Mouse (Mus musculus): Measurements from ENCODE around the gene St3gal6. TPM values are rescaled to one million over a fixed set of nuclear protein-coding genes. Genes with fewer than 3 reads are reported as not detected.

The St3gal6 gene
- polyA plus RNA-seq, 1 experiment from 2014 or later: 6.8 TPM

GRCm38 (mm10) chr16:58497886-58498713 is 25.9 kb downstream of the St3gal6 start:
- no peak overlapping the region for H3K4me3 ChIP-seq

DNA sequence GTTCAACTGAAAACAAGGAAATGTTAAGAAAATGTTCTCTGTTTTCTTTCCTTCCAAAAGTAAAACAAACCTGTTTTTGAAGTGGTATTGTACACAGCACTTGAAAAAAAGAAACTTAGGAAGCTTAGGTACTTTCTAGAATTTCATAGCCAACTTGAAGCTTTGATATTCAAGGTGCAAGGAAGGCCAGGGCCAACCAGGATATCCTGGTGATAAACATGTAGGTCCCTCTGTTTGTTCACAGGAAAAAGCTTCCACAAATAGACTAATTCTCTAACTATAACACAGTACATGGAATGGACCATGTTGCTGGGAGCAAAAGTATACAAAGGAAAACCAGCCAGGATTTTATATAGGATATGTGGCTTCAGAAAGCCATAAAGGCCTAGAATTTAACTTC is 27.3 kb downstream of the St3gal6 start:
- Histone ChIP-seq H3K9me3 (no peaks in the 10 kb centered on the region), H3K4me2 (replicated peaks) (no peak overlapping the region)

More at GRCm38 (mm10) chr16:58497886-58498713, 25.9 kb downstream of the St3gal6 start:
- Histone ChIP-seq H3K4me1 (no peaks in the 10 kb centered on the region), H3K27me3 (no peaks in the 10 kb centered on the region), H3K9ac (replicated peaks) (no peak overlapping the region), H3K27ac (replicated peaks) (no peak overlapping the region), H3K36me3 (no peaks in the 10 kb centered on the region), H3K4me2 (replicated peaks) (no peak overlapping the region), H3K9me3 (no peaks in the 10 kb centered on the region)
- 81% methylated on average over 9 of the region's 9 CpGs for WGBS
- ATAC-seq (replicated peaks): no peak

GRCm38 (mm10) chr16:58487861-58488260 is 36.2 kb downstream of the St3gal6 start:
- 88% methylated on average over 6 of the region's 6 CpGs for WGBS
- Histone ChIP-seq H3K4me2 (replicated peaks) (no peak overlapping the region), H3K36me3 (no peaks in the 10 kb centered on the region), H3K27ac (replicated peaks) (no peak overlapping the region), H3K27me3 (no peaks in the 10 kb centered on the region), H3K4me3 (no peak overlapping the region), H3K9me3 (no peaks in the 10 kb centered on the region), H3K4me1 (no peaks in the 10 kb centered on the region), H3K9ac (replicated peaks) (no peak overlapping the region)
- ATAC-seq (replicated peaks): no peak

More for the DNA sequence above, 27.3 kb downstream of the St3gal6 start:
- Histone ChIP-seq H3K27ac (replicated peaks) (no peak overlapping the region), H3K4me1 (no peaks in the 10 kb centered on the region), H3K27me3 (no peaks in the 10 kb centered on the region), H3K36me3 (no peaks in the 10 kb centered on the region), H3K9ac (replicated peaks) (no peak overlapping the region), H3K4me3 (no peak overlapping the region)
- no peak for ATAC-seq (replicated peaks)

DNA sequence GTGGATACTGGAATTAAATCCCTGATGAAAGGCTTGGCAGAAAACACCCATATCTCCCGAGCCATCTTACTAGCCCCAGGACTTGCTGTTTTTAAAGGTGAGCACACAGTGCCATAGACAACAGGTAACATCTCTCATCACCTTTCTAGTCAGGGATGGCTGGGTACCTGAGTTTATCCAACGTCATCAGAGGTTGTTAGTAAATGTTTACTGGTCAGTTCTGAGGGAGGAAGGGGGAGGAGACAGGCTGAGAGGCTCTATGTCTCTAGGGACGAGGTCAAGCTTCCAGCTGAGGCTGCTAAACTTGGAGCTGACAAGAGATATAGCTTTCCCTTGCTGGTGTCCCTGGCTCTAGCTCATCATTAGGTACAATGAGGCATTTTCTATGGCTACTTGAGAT is 41.7 kb downstream of the St3gal6 start:
- no peak for ATAC-seq (replicated peaks)
- WGBS: 71% methylated on average over 3 of the region's 3 CpGs

DNA sequence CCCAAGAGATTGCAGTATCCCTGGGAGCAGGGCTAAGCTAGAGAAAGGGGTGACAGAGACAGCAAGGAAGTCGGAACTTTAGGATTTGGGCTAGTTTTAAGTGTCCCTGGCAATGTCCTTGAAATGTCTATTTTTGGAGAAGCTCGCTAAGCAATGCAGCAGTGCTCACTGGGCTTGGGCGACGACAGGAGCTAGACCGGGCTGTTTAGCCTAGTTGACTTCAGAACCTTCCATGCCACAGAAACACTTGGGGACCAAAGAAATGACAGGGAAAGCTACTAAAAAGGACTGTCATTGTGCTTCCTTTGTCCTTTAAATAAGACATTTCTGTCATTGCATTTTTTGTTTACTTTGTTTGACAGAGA is 42.2 kb downstream of the St3gal6 start:
- no peak overlapping the region for H3K4me2 ChIP-seq (replicated peaks)
- H3K27me3 ChIP-seq: no peaks in the 10 kb centered on the region
- H3K27ac ChIP-seq (replicated peaks): no peak overlapping the region
- no peak for ATAC-seq (replicated peaks)
- 0 out of 2 replicates have a peak, but pooled peaks cover 6% of the 10 kb centered on the region for H3K9me3 ChIP-seq
- H3K4me3 ChIP-seq: no peak overlapping the region
- H3K4me1 ChIP-seq: no peaks in the 10 kb centered on the region
- 91% methylated on average over 5 of the region's 5 CpGs for WGBS
- no peak overlapping the region for H3K9ac ChIP-seq (replicated peaks)
- no peaks in the 10 kb centered on the region for H3K36me3 ChIP-seq

More for the DNA sequence above, 41.7 kb downstream of the St3gal6 start:
- no peak overlapping the region for H3K4me3 ChIP-seq
- no peak overlapping the region for H3K9ac ChIP-seq (replicated peaks)
- no peak overlapping the region for H3K4me2 ChIP-seq (replicated peaks)
- H3K4me1 ChIP-seq: no peaks in the 10 kb centered on the region
- H3K36me3 ChIP-seq: no peaks in the 10 kb centered on the region
- 0 out of 2 replicates have a peak, but pooled peaks cover 6% of the 10 kb centered on the region for H3K9me3 ChIP-seq
- H3K27me3 ChIP-seq: no peaks in the 10 kb centered on the region
- H3K27ac ChIP-seq (replicated peaks): no peak overlapping the region

GRCm38 (mm10) chr16:58481219-58481905 is 42.7 kb downstream of the St3gal6 start:
- H3K9ac ChIP-seq (replicated peaks): no peak overlapping the region
- WGBS: 90% methylated on average over 9 of the region's 9 CpGs
- H3K4me3 ChIP-seq: no peak overlapping the region
- H3K9me3 ChIP-seq: 0 out of 2 replicates have a peak, but pooled peaks cover 6% of the 10 kb centered on the region
- no peaks in the 10 kb centered on the region for H3K27me3 ChIP-seq
- H3K27ac ChIP-seq (replicated peaks): no peak overlapping the region
- no peaks in the 10 kb centered on the region for H3K4me1 ChIP-seq
- no peak overlapping the region for H3K4me2 ChIP-seq (replicated peaks)
- no peak for ATAC-seq (replicated peaks)
- H3K36me3 ChIP-seq: no peaks in the 10 kb centered on the region

GRCm38 (mm10) chr16:58479898-58480448 is 44.1 kb downstream of the St3gal6 start:
- ATAC-seq (replicated peaks): no peak
- 90% methylated on average over 4 of the region's 4 CpGs for WGBS
- H3K4me3 ChIP-seq: no peak overlapping the region
- H3K4me2 ChIP-seq (replicated peaks): no peak overlapping the region
- no peak overlapping the region for H3K27ac ChIP-seq (replicated peaks)
- H3K9me3 ChIP-seq: 0 out of 2 replicates have a peak, but pooled peaks cover 6% of the 10 kb centered on the region
- no peaks in the 10 kb centered on the region for H3K27me3 ChIP-seq
- H3K9ac ChIP-seq (replicated peaks): no peak overlapping the region
- H3K4me1 ChIP-seq: no peaks in the 10 kb centered on the region
- no peaks in the 10 kb centered on the region for H3K36me3 ChIP-seq

- no peak for ATAC-seq (replicated peaks)
Measured at GRCm38 (mm10) chr16:58476363-58476762, 47.7 kb downstream of the St3gal6 start.

GRCm38 (mm10) chr16:58475544-58476154 is 48.4 kb downstream of the St3gal6 start:
- Histone ChIP-seq H3K9ac (replicated peaks) (no peak overlapping the region), H3K4me2 (replicated peaks) (no peak overlapping the region), H3K27ac (replicated peaks) (no peak overlapping the region; the same call in 1 of the 2 replicates), H3K27me3 (no peaks in the 10 kb centered on the region), H3K4me1 (no peaks in the 10 kb centered on the region), H3K36me3 (no peaks in the 10 kb centered on the region), H3K9me3 (0 out of 2 replicates have a peak, but pooled peaks cover 6% of the 10 kb centered on the region), H3K4me3 (no peak overlapping the region)
- WGBS: 91% methylated on average over 3 of the region's 3 CpGs
- ATAC-seq (replicated peaks): no peak

More at GRCm38 (mm10) chr16:58476363-58476762, 47.7 kb downstream of the St3gal6 start:
- Histone ChIP-seq H3K4me1 (no peaks in the 10 kb centered on the region), H3K4me2 (replicated peaks) (no peak overlapping the region), H3K4me3 (no peak overlapping the region), H3K36me3 (no peaks in the 10 kb centered on the region), H3K27ac (replicated peaks) (no peak overlapping the region; the same call in 1 of the 2 replicates), H3K9me3 (0 out of 2 replicates have a peak, but pooled peaks cover 6% of the 10 kb centered on the region), H3K9ac (replicated peaks) (no peak overlapping the region), H3K27me3 (no peaks in the 10 kb centered on the region)
- 65% methylated on average over 2 of the region's 2 CpGs for WGBS

DNA sequence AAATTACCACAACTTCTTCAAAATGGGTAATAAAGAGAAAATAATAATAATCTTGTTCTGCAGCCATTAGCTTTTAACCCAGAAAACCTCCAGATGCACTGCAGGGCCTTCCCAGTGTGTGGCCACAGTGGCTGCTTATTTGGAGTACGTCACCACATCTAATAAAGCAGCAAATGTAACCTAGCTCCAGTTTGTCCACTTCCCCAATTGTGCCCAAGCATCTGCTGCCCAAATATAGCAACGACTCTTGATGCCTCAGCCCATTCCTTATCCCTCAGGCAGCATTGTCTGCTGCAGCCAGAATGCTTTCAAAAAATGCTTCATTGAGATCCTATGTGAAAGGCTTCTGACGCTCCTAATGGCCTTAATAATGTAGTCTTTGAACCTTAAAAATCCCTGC is 49.2 kb downstream of the St3gal6 start:
- no peaks in the 10 kb centered on the region for H3K36me3 ChIP-seq
- no peak overlapping the region for H3K9ac ChIP-seq (replicated peaks)
- H3K4me2 ChIP-seq (replicated peaks): no peak overlapping the region
- ATAC-seq (replicated peaks): no peak
- no peaks in the 10 kb centered on the region for H3K4me1 ChIP-seq
- no peak overlapping the region for H3K4me3 ChIP-seq
- H3K9me3 ChIP-seq: 0 out of 2 replicates have a peak, but pooled peaks cover 6% of the 10 kb centered on the region
- WGBS: 37% methylated on average over 3 of the region's 3 CpGs
- H3K27me3 ChIP-seq: no peaks in the 10 kb centered on the region
- no peak overlapping the region for H3K27ac ChIP-seq (replicated peaks)

DNA sequence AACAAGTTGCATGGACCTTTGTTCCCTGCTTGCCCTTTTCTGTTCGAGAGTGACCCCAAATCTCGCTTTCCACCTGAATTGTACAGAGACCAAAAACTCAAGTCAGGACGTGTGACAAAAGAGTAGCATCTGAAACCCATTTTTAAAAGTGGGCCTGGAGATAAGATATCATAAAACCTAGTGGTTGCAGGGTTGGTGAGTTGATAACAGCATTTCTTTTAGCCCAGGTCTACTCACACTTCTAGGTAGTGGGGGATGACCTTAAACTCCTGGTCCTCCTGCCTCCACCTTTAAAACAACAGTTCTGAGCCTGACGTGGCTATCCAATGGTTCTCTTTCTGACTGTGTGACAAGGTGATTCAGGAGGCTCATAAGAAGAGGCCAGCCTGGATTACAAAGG is 53.2 kb downstream of the St3gal6 start:
- H3K27ac ChIP-seq (replicated peaks): no peak overlapping the region
- WGBS: 92% methylated on average over 4 of the region's 4 CpGs
- H3K4me3 ChIP-seq: no peak overlapping the region
- H3K9me3 ChIP-seq: no peaks in the 10 kb centered on the region
- H3K9ac ChIP-seq (replicated peaks): no peak overlapping the region
- no peaks in the 10 kb centered on the region for H3K27me3 ChIP-seq
- no peak overlapping the region for H3K4me2 ChIP-seq (replicated peaks)
- no peaks in the 10 kb centered on the region for H3K4me1 ChIP-seq
- 0 out of 2 replicates have a peak, but pooled peaks cover under 1% of the 10 kb centered on the region for H3K36me3 ChIP-seq
- ATAC-seq (replicated peaks): no peak

GRCm38 (mm10) chr16:58470061-58470460 is 54.0 kb downstream of the St3gal6 start:
- no peak overlapping the region for H3K4me3 ChIP-seq

More at GRCm38 (mm10) chr16:58470061-58470460, 54.0 kb downstream of the St3gal6 start:
- Histone ChIP-seq H3K27me3 (no peaks in the 10 kb centered on the region), H3K9ac (replicated peaks) (no peak overlapping the region), H3K4me1 (no peaks in the 10 kb centered on the region), H3K36me3 (0 out of 2 replicates have a peak, but pooled peaks cover 5% of the 10 kb centered on the region), H3K9me3 (no peaks in the 10 kb centered on the region), H3K4me2 (replicated peaks) (no peak overlapping the region), H3K27ac (replicated peaks) (no peak overlapping the region)
- no peak for ATAC-seq (replicated peaks)
- WGBS: 82% methylated on average over 8 of the region's 8 CpGs

Measured in forebrain, embryonic 15.5 days (tissue).